Mouse (Mus musculus) stomach, postnatal 0 days (tissue): ENCODE results near the gene Narfl.

ENCODE experiments used
- CTCF ChIP-seq: IDR thresholded peaks from 2 replicates; pipeline ENCODE4 v1.5.1; 2016; ENCODE audit warnings: antibody characterized with exemption, low read depth, mild to moderate bottlenecking, moderate library complexity
- EP300 ChIP-seq: optimal IDR thresholded peaks from 2 replicates; pipeline ENCODE3; 2016; ENCODE audit warnings: antibody characterized with exemption

GRCm38 (mm10) chr17:25808789-25809605, 35.4 kb downstream of the Narfl start, which contains the start of gene Fbxl16:
- no peak for TF ChIP-seq EP300
- peak; percentile 60 for TF ChIP-seq CTCF
